Comparison of ENCODE assay signal across 17 mouse cellular contexts in genomic region chr19:23162877-23163276, GRCm38 (mm10). TPM values are rescaled to one million over a fixed set of nuclear protein-coding genes. Genes with fewer than 3 reads are reported as not detected.
A peak's percentile ranks its signal among the peaks of the same experiment; 100 is the strongest.
DNase-seq lines count a peak whose midpoint lies in the region; ATAC-seq and TF ChIP-seq lines count a peak whose summit lies in the region.
"Had no signal": no experiment of that assay in that cellular context is flagged by ENCODE, and none has a peak within 500 bp of the region (broad histone marks: within the 10 kb centered on the region; RNA-seq: fewer than 3 reads in every experiment).

No protein-coding gene starts in this region.

- no peak overlapping the region for H3K4me2 ChIP-seq in kidney, embryonic 15.5 days
- no peak overlapping the region for H3K4me2 ChIP-seq in embryonic facial prominence, embryonic 12.5 days (replicated peaks)
- H3K4me2 ChIP-seq in midbrain, postnatal 0 days (ENCODE audit: low read depth, low read length, poor library complexity, severe bottlenecking) = no peak overlapping the region
- H3K4me2 ChIP-seq: heart, embryonic 11.5 days; liver, embryonic 11.5 days; lung, embryonic 15.5 days; neural tube, embryonic 15.5 days had no signal

- WGBS in kidney, embryonic 15.5 days = 77% methylated on average over 6 of the region's 6 CpGs
- WGBS in embryonic facial prominence, embryonic 12.5 days = 46% methylated on average over 6 of the region's 6 CpGs
- WGBS in midbrain, postnatal 0 days = 76% methylated on average over 6 of the region's 6 CpGs

- no peak for TF ChIP-seq POLR2A in cortical plate, adult 2 months (IDR thresholded peaks at IDR 0.05; ENCODE audit: extremely low read depth, insufficient read depth, low read length)

- peak overlapping the region; percentile 84 for H3K27ac ChIP-seq in gastrocnemius, adult 2 months
- H3K27ac ChIP-seq in kidney, embryonic 15.5 days = no peak overlapping the region
- peak overlapping the region; percentile 17 for H3K27ac ChIP-seq in cortical plate, adult 2 months (ENCODE audit: insufficient read depth, low read length)
- H3K27ac ChIP-seq in embryonic facial prominence, embryonic 12.5 days = no peak overlapping the region
- H3K27ac ChIP-seq in midbrain, postnatal 0 days (ENCODE audit: low read depth, low read length) = no peak overlapping the region
- H3K27ac ChIP-seq: lung, embryonic 15.5 days; neural tube, embryonic 15.5 days had no signal

- H3K4me3 ChIP-seq in gastrocnemius, adult 2 months = peak overlapping the region; percentile 42
- no peak overlapping the region for H3K4me3 ChIP-seq in kidney, embryonic 15.5 days (replicated peaks)
- H3K4me3 ChIP-seq in cortical plate, adult 2 months (ENCODE audit: insufficient read depth, low read length) = no peak overlapping the region
- no peak overlapping the region for H3K4me3 ChIP-seq in embryonic facial prominence, embryonic 12.5 days
- no peak overlapping the region for H3K4me3 ChIP-seq in midbrain, postnatal 0 days (ENCODE audit: low read depth, low read length)
- H3K4me3 ChIP-seq: lung, embryonic 15.5 days; neural tube, embryonic 15.5 days had no signal

- TF ChIP-seq CTCF in gastrocnemius, adult 2 months (IDR thresholded peaks at IDR 0.05) = no peak
- TF ChIP-seq CTCF in cortical plate, adult 2 months (IDR thresholded peaks at IDR 0.05; ENCODE audit: extremely low read depth, insufficient read depth, low read length) = no peak
- TF ChIP-seq CTCF in midbrain, postnatal 0 days (IDR thresholded peaks at IDR 0.05) = no peak

- H3K9me3 ChIP-seq in kidney, embryonic 15.5 days (replicated peaks) = no peaks in the 10 kb centered on the region
- H3K9me3 ChIP-seq in embryonic facial prominence, embryonic 12.5 days = no peaks in the 10 kb centered on the region
- no peaks in the 10 kb centered on the region for H3K9me3 ChIP-seq in midbrain, postnatal 0 days (ENCODE audit: low read length)
- H3K9me3 ChIP-seq: lung, embryonic 15.5 days; neural tube, embryonic 15.5 days had no signal

- intact Hi-C loops in gastrocnemius, adult 2 months (cut with DNase I) = loop anchor here (10.0 kb wide), 1 partner anchor 52 kb away; no protein-coding TSS in a partner anchor

- H3K9ac ChIP-seq in kidney, embryonic 15.5 days = no peak overlapping the region
- no peak overlapping the region for H3K9ac ChIP-seq in embryonic facial prominence, embryonic 12.5 days
- no peak overlapping the region for H3K9ac ChIP-seq in midbrain, postnatal 0 days (replicated peaks; ENCODE audit: low read length, poor library complexity, severe bottlenecking)
- H3K9ac ChIP-seq: lung, embryonic 15.5 days; neural tube, embryonic 15.5 days had no signal

- H3K27me3 ChIP-seq in kidney, embryonic 15.5 days = no peaks in the 10 kb centered on the region
- H3K27me3 ChIP-seq in embryonic facial prominence, embryonic 12.5 days = no peaks in the 10 kb centered on the region
- no peaks in the 10 kb centered on the region for H3K27me3 ChIP-seq in midbrain, postnatal 0 days (ENCODE audit: insufficient read depth, low read length)
- H3K27me3 ChIP-seq: lung, embryonic 15.5 days; neural tube, embryonic 15.5 days had no signal

- no peaks in the 10 kb centered on the region for H3K36me3 ChIP-seq in kidney, embryonic 15.5 days
- no peaks in the 10 kb centered on the region for H3K36me3 ChIP-seq in embryonic facial prominence, embryonic 12.5 days
- no peaks in the 10 kb centered on the region for H3K36me3 ChIP-seq in midbrain, postnatal 0 days (ENCODE audit: insufficient read depth, low read length)
- H3K36me3 ChIP-seq: neural tube, embryonic 15.5 days had no signal

- 0 out of 2 replicates have a peak, but pooled peaks have one; percentile 36 for ATAC-seq in kidney, embryonic 15.5 days (replicated peaks; ENCODE audit: low FRiP score)
- peak; percentile 72; the same call in 1 of the 2 replicates for ATAC-seq in embryonic facial prominence, embryonic 12.5 days (ENCODE audit: insufficient number of reproducible peaks, insufficient read depth, low FRiP score, low TSS enrichment)
- ATAC-seq in midbrain, postnatal 0 days (ENCODE audit: low FRiP score) = no peak

- peaks cover 16% of the 10 kb centered on the region; the same call in 1 of the 2 replicates for H3K4me1 ChIP-seq in kidney, embryonic 15.5 days
- peaks cover 20% of the 10 kb centered on the region for H3K4me1 ChIP-seq in cortical plate, adult 2 months (ENCODE audit: control insufficient read depth, insufficient read depth, low read length)
- H3K4me1 ChIP-seq in embryonic facial prominence, embryonic 12.5 days = 0 out of 2 replicates have a peak, but pooled peaks cover 8% of the 10 kb centered on the region
- H3K4me1 ChIP-seq in midbrain, postnatal 0 days (ENCODE audit: insufficient read depth, low read length) = no peaks in the 10 kb centered on the region

- peak; percentile 62 for DNase-seq in gastrocnemius, adult 2 months
- no peak for DNase-seq in gastrocnemius, postnatal 4 days (ENCODE audit: low spot score in 2 of 2)
- DNase-seq in kidney, postnatal 4 days = no peak
- DNase-seq in midbrain, postnatal 0 days (ENCODE audit: low spot score) = no peak
- DNase-seq: adrenal gland, adult 8-10 months; kidney, adult 8-10 months; left cerebral cortex, postnatal 4 days; retina, postnatal 1 day; thymus, adult 2 months had no signal

RNA-seq across cellular contexts. Expression of gene Klf9, which starts 21.9 kb away (rescaled TPM):
- total RNA-seq in gastrocnemius, adult 2 months (2021) = 100 to 1,000 TPM; 144 to 162 TPM
- 10 to 100 TPM; 21.4 to 33.2 TPM for total RNA-seq in gastrocnemius, postnatal 4 days (2021)
- polyA plus RNA-seq in kidney, embryonic 15.5 days (2015; fragmentation: Nextera tagmentation; extraction: Ambion mirVana) = 5.3 and 6.0 TPM in 2 replicates
- polyA plus RNA-seq in cortical plate, adult 2 months (2012; rRNA removed) = 112 and 121 TPM in 2 replicates
- 2.6 and 2.8 TPM in 2 replicates for polyA plus RNA-seq in embryonic facial prominence, embryonic 12.5 days (2016; fragmentation: Nextera tagmentation; extraction: Ambion mirVana)
- 13.8 and 14.7 TPM in 2 replicates for total RNA-seq in midbrain, postnatal 0 days (2014; rRNA removed)
- polyA plus RNA-seq in midbrain, postnatal 0 days (2015; fragmentation: Nextera tagmentation; extraction: Ambion mirVana) = 6.3 and 7.4 TPM in 2 replicates
- total RNA-seq: MEL had no signal

Comparison
In these comparisons a context has a peak if more than half of its experiments do, and no peak if none do; other contexts are left out.
1. H3K27ac ChIP-seq: peak in gastrocnemius, adult 2 months (single experiment) and cortical plate, adult 2 months (single experiment); none in kidney, embryonic 15.5 days (single experiment), embryonic facial prominence, embryonic 12.5 days (single experiment) and midbrain, postnatal 0 days (single experiment).
2. RNA of gene Klf9, which starts 21.9 kb away (polyA plus RNA-seq): 112 to 121 TPM in cortical plate, adult 2 months; 6.3 to 7.4 TPM in midbrain, postnatal 0 days, 5.3 to 6.0 TPM in kidney, embryonic 15.5 days and 2.6 to 2.8 TPM in embryonic facial prominence, embryonic 12.5 days; every median in the first group is over 10 times any median in the second.